Mouse (Mus musculus) hindbrain, embryonic 15.5 days (tissue): ENCODE results near the gene Vmn2r70. TPM values are rescaled to one million over a fixed set of nuclear protein-coding genes. Genes with fewer than 3 reads are reported as not detected.

ENCODE experiments used
- ATAC-seq: fragments of 200-750 bp; cut with Nextera tagmentation; 2 replicates; pipeline ENCODE4 v1.8.0; 2017; ENCODE audit warnings: low read depth, moderate number of reproducible peaks, moderate TSS enrichment; ENCODE audit not compliant: low FRiP score
- H3K27ac ChIP-seq: fragments of 300-500 bp; sonication (generic); replicated peaks from 2 replicates; pipeline ENCODE4 v1.5.1; 2015; ENCODE audit warnings: mild to moderate bottlenecking, inconsistent platforms
- H3K27me3 ChIP-seq: fragments of 300-500 bp; sonication (generic); 2 replicates; pipeline ENCODE4 v1.6.1; 2015; ENCODE audit warnings: control low read depth, inconsistent platforms
- H3K36me3 ChIP-seq: fragments of 300-500 bp; sonication (generic); 2 replicates; pipeline ENCODE4 v1.6.1; 2015; ENCODE audit warnings: control low read depth, inconsistent platforms
- H3K4me1 ChIP-seq: fragments of 300-500 bp; sonication (generic); replicated peaks from 2 replicates; pipeline ENCODE4 v1.6.1; 2015; ENCODE audit warnings: control low read depth, inconsistent platforms
- H3K4me2 ChIP-seq: fragments of 300-500 bp; sonication (generic); 2 replicates; pipeline ENCODE4 v1.6.1; 2015; ENCODE audit warnings: moderate library complexity, mild to moderate bottlenecking, inconsistent platforms
- H3K4me3 ChIP-seq: fragments of 300-500 bp; sonication (generic); 2 replicates; pipeline ENCODE4 v1.5.1; 2015; ENCODE audit warnings: mild to moderate bottlenecking, inconsistent platforms
- H3K9ac ChIP-seq: fragments of 300-500 bp; sonication (generic); 2 replicates; pipeline ENCODE4 v1.6.1; 2015; ENCODE audit warnings: inconsistent platforms
- H3K9me3 ChIP-seq: fragments of 300-500 bp; sonication (generic); 2 replicates; pipeline ENCODE4 v1.6.1; 2016; ENCODE audit warnings: control low read depth, inconsistent platforms
- WGBS: fragments of 180-500 bp; shearing (Covaris S2); methylation state at CpG from one replicate; pipeline ENCODE4 v1.1.7; 2015; 5-methylcytosine and 5-hydroxymethylcytosine counted together
- polyA plus RNA-seq: library from polyadenylated mRNA; unstranded; fragments of >200 nt; fragmentation: Nextera tagmentation; extraction: Ambion mirVana; gene quantifications from 2 replicates; pipeline ENCODE4 v1.2.1, GENCODE M21; 2015

Gene Vmn2r70
- not detected in 2 replicates for polyA plus RNA-seq

DNA sequence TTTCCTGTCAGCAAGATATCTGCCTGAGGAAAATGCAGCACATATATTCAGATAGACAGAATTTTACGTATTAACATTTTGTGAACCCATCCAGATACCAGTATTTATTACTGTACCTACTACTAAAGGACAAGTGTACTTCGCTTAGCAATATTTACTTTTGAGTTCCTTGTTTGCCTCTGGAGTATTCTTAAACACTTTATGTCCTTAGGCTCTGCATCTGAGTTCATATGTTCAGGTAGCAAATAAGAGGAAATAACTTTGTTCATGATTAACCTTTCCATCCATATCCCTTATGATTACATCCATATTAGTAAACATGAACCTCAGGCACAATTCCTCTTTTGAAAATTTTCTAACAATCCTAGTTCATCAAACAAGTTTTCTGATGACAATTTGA lies at the start of gene Vmn2r70:
Gene Vmn2r70 (minus strand): TSS at position 101 of the 400 bp plus-strand sequence.
- WGBS, result 92% methylated on average over 2 of the region's 2 CpGs
- H3K9ac ChIP-seq, result no peak within 1 kb of the TSS
- no peaks in the 10 kb centered on the region for H3K27me3 ChIP-seq
- H3K4me3 ChIP-seq, result no peak within 1 kb of the TSS
- no peak within 1 kb of the TSS for H3K27ac ChIP-seq
- H3K4me2 ChIP-seq, result no peak within 1 kb of the TSS
- no peaks in the 10 kb centered on the region for H3K9me3 ChIP-seq
- H3K4me1 ChIP-seq, result no peaks in the 10 kb centered on the region
- no peak for ATAC-seq
- no peaks in the 10 kb centered on the region for H3K36me3 ChIP-seq

DNA sequence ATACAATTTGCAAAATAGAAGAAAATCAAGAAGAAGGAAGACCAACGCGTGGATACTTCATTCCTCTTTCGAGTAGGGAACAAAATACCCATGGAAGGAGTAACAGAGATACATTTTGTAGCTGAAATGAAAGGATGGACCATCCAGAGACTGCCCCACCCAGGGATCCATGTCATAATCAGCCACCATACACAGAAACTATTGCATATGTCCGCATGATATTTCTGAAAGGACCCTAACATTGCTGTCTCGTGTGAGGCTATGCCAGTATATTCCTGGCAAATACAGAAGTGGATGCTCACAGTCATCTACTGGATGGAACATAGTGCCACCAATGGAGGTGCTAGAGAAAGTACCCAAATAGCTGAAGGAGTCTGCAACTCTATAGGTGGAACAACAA lies 6.2 kb downstream of the Vmn2r70 start, which contains the start of gene Vmn2r71:
Gene Vmn2r71 (plus strand): TSS at position 301 of the 400 bp plus-strand sequence.
- no peak within 1 kb of the TSS for H3K4me2 ChIP-seq
- H3K27ac ChIP-seq, result no peak within 1 kb of the TSS
- H3K27me3 ChIP-seq, result no peaks in the 10 kb centered on the region
- no peaks in the 10 kb centered on the region for H3K4me1 ChIP-seq
- H3K9me3 ChIP-seq, result no peaks in the 10 kb centered on the region
- H3K36me3 ChIP-seq, result no peaks in the 10 kb centered on the region
- ATAC-seq, result no peak
- WGBS, result 86% methylated on average over 5 of the region's 5 CpGs
- H3K9ac ChIP-seq, result no peak within 1 kb of the TSS
- no peak within 1 kb of the TSS for H3K4me3 ChIP-seq

DNA sequence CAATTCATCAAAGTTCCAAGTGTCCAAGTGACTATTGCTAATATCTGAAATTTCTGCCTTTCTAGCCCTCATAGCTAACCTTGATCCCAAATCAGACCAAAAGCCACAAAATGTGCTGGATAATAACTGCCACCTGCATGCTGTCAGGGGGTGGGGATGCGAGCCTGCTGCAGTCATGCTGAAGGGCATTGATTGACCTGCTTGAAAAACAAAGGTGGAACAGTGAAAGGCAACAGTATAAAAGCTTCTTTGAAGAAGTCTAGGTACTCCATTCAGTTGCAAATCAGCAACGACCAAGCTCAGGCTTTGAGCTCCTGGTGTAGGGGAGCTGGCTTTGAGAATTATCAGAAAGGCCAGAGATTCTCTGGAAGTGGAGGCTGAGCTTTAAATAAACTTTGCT lies 25.9 kb downstream of the Vmn2r70 start:
- no peaks in the 10 kb centered on the region for H3K36me3 ChIP-seq
- H3K4me2 ChIP-seq, result no peak overlapping the region
- no peak overlapping the region for H3K9ac ChIP-seq
- H3K27ac ChIP-seq, result no peak overlapping the region
- no peak for ATAC-seq
- H3K4me3 ChIP-seq, result no peak overlapping the region
- H3K27me3 ChIP-seq, result no peaks in the 10 kb centered on the region
- 63% methylated on average over 2 of the region's 2 CpGs for WGBS
- no peaks in the 10 kb centered on the region for H3K4me1 ChIP-seq
- H3K9me3 ChIP-seq, result peaks cover 3% of the 10 kb centered on the region; the same call in 1 of the 2 replicates

DNA sequence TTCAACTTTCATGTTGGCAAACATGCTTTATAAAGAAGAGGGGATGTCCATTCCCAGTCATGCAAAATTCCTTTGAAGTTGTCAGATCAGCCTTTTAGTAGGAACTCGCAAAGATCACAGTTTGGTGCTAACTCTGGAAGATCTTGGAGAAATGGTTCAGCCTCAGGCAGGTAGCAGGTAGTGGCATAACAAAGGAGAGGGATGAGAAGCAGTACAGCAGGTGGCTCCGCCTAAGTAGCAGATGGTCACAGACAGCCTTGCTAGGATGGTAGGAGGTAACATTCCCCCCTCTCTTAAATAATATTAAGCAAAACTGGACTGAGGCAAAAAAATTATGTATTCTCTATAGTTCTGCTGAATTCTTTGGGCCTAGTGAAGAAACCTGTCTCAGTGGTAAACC lies 26.9 kb downstream of the Vmn2r70 start:
- H3K9me3 ChIP-seq, result peaks cover 3% of the 10 kb centered on the region; the same call in 1 of the 2 replicates
- no peaks in the 10 kb centered on the region for H3K36me3 ChIP-seq
- no peak overlapping the region for H3K4me2 ChIP-seq
- 95% methylated on average over 2 of the region's 2 CpGs for WGBS
- no peak for ATAC-seq
- no peak overlapping the region for H3K27ac ChIP-seq
- H3K9ac ChIP-seq, result no peak overlapping the region
- H3K27me3 ChIP-seq, result no peaks in the 10 kb centered on the region
- no peak overlapping the region for H3K4me3 ChIP-seq
- H3K4me1 ChIP-seq, result no peaks in the 10 kb centered on the region

Other genes with a start within 250 kb of the Vmn2r70 start
- gene Vmn2r69, start 153.3 kb downstream of the Vmn2r70 start, polyA plus RNA-seq, result not detected in 2 replicates
- gene Vmn2r71, start 6.1 kb downstream of the Vmn2r70 start, polyA plus RNA-seq, result not detected in 2 replicates
- gene Vmn2r72, start 185.9 kb upstream of the Vmn2r70 start, polyA plus RNA-seq, result not detected in 2 replicates